Mouse (Mus musculus) heart, postnatal 0 days (tissue): ENCODE measurements around the gene Iah1.

Experiments
- CTCF ChIP-seq: IDR thresholded peaks from 2 replicates; pipeline ENCODE4 v1.5.1; 2016; ENCODE audit warnings: antibody characterized with exemption, control low read depth, low read depth
- EP300 ChIP-seq: IDR thresholded peaks from 2 replicates; pipeline ENCODE4 v1.6.1; 2016; ENCODE audit warnings: antibody characterized with exemption, low read depth

- TF ChIP-seq EP300 (no peak; the same call in 1 of the 2 replicates), CTCF (no peak)
Measured at GRCm38 (mm10) chr12:21286243-21286622, 30.0 kb upstream of the Iah1 start, which contains the start of gene Itgb1bp1.
